9 mouse cellular contexts compared by ENCODE assay signal in the genomic region with DNA sequence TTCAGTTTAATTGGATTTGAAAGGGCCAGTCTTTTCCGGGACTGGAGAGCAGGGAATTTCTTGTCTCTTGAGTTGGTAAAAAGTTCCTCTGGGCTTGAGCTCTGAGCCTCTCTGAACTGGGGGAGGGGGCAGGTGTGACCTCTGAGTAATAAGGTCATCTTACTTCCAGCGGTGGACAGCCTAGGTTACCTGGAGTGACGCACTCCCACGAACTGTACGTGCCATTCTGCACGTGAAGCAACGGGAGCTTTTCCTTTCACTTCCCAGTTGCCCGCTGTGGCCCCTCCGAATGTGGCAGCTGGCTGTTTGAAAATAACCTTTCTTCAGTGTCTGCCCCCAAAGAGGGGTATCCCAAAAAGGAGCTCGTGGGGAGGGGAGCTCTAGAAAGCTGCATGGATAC. TPM values are rescaled to one million over a fixed set of nuclear protein-coding genes. Genes with fewer than 3 reads are reported as not detected.
DNase-seq lines count a peak whose midpoint lies in the region; ATAC-seq and TF ChIP-seq lines count a peak whose summit lies in the region.
"Had no signal": no experiment of that assay in that cellular context is flagged by ENCODE, and none has a peak within 500 bp of the region (broad histone marks: within the 10 kb centered on the region; RNA-seq: fewer than 3 reads in every experiment).

No protein-coding gene starts in this region.

- peak overlapping the region; percentile 34 for H3K4me3 ChIP-seq in heart, embryonic 12.5 days
- peak overlapping the region; percentile 64; the same call in 1 of the 2 replicates for H3K4me3 ChIP-seq in G1E (ENCODE audit: low read depth, low read length)
- H3K4me3 ChIP-seq in hindbrain, embryonic 12.5 days = no peak overlapping the region
- no peak overlapping the region for H3K4me3 ChIP-seq in midbrain, embryonic 12.5 days

- no peak for TF ChIP-seq CTCF in G1E (IDR thresholded peaks at IDR 0.05; ENCODE audit: low read depth, low read length)

- no peaks in the 10 kb centered on the region for H3K36me3 ChIP-seq in heart, embryonic 12.5 days
- peaks cover 3% of the 10 kb centered on the region for H3K36me3 ChIP-seq in G1E (replicated peaks)
- H3K36me3 ChIP-seq in hindbrain, embryonic 12.5 days = no peaks in the 10 kb centered on the region
- H3K36me3 ChIP-seq in midbrain, embryonic 12.5 days = no peaks in the 10 kb centered on the region

- intact Hi-C loops in heart, postnatal 25 days (cut with DNase I) = loop anchor here (5.0 kb wide), 2 partner anchors 64 to 104 kb away; partner anchors contain the start of gene Hus1

- H3K9ac ChIP-seq in heart, embryonic 12.5 days = peak overlapping the region; percentile 13; the same call in 1 of the 2 replicates
- no peak overlapping the region for H3K9ac ChIP-seq in hindbrain, embryonic 12.5 days
- H3K9ac ChIP-seq in midbrain, embryonic 12.5 days (replicated peaks) = no peak overlapping the region

- no peak for DNase-seq in heart, postnatal 25 days (ENCODE audit: low spot score)
- DNase-seq in G1E (ENCODE audit: low spot score) = no peak
- DNase-seq in layer of hippocampus, postnatal 25 days (ENCODE audit: extremely low spot score in 1 of 2, low spot score in 1 of 2) = no peak
- DNase-seq in yolk sac, embryonic 10.5 days (ENCODE audit: low spot score) = no peak
- no peak for DNase-seq in thymus, postnatal 25 days
- DNase-seq: cerebellum, adult 9-10 months had no signal

- H3K9me3 ChIP-seq in heart, embryonic 12.5 days (replicated peaks) = no peaks in the 10 kb centered on the region
- no peaks in the 10 kb centered on the region for H3K9me3 ChIP-seq in G1E (replicated peaks)
- H3K9me3 ChIP-seq in hindbrain, embryonic 12.5 days (replicated peaks) = no peaks in the 10 kb centered on the region
- no peaks in the 10 kb centered on the region for H3K9me3 ChIP-seq in midbrain, embryonic 12.5 days

- peaks cover 13% of the 10 kb centered on the region; the same call in 1 of the 2 replicates for H3K27me3 ChIP-seq in heart, embryonic 12.5 days (replicated peaks)
- H3K27me3 ChIP-seq in G1E (ENCODE audit: insufficient read depth, low read length) = peaks cover 14% of the 10 kb centered on the region; the same call in 1 of the 2 replicates
- H3K27me3 ChIP-seq in hindbrain, embryonic 12.5 days = peaks cover 60% of the 10 kb centered on the region
- peaks cover 53% of the 10 kb centered on the region for H3K27me3 ChIP-seq in midbrain, embryonic 12.5 days

- 3% methylated on average over 10 of the region's 10 CpGs for WGBS in heart, embryonic 12.5 days
- 1% methylated on average over 10 of the region's 10 CpGs for WGBS in hindbrain, embryonic 12.5 days
- WGBS in midbrain, embryonic 12.5 days = under 1% methylated on average over 10 of the region's 10 CpGs

- H3K4me2 ChIP-seq in heart, embryonic 12.5 days = peak overlapping the region; percentile 96
- H3K4me2 ChIP-seq in hindbrain, embryonic 12.5 days (replicated peaks) = peak overlapping the region; percentile 27; the same call in 1 of the 2 replicates
- H3K4me2 ChIP-seq in midbrain, embryonic 12.5 days (replicated peaks) = peak overlapping the region; percentile 28; the same call in 1 of the 2 replicates

- no peak for ATAC-seq in heart, embryonic 12.5 days (ENCODE audit: insufficient number of reproducible peaks, low FRiP score)
- ATAC-seq in G1E (ENCODE audit: extremely low read depth, insufficient number of reproducible peaks, low FRiP score, poor library complexity, severe bottlenecking) = no peak
- no peak for ATAC-seq in hindbrain, embryonic 12.5 days (ENCODE audit: low FRiP score)
- ATAC-seq in midbrain, embryonic 12.5 days (ENCODE audit: low FRiP score, low read depth) = no peak

- H3K4me1 ChIP-seq in heart, embryonic 12.5 days (replicated peaks) = peaks cover 35% of the 10 kb centered on the region
- peaks cover 82% of the 10 kb centered on the region for H3K4me1 ChIP-seq in G1E (ENCODE audit: insufficient read depth, low read depth, low read length)
- peaks cover 29% of the 10 kb centered on the region for H3K4me1 ChIP-seq in hindbrain, embryonic 12.5 days
- H3K4me1 ChIP-seq in midbrain, embryonic 12.5 days = peaks cover 32% of the 10 kb centered on the region

- no peak overlapping the region for H3K27ac ChIP-seq in heart, embryonic 12.5 days (ENCODE audit: poor library complexity, severe bottlenecking)
- no peak overlapping the region for H3K27ac ChIP-seq in hindbrain, embryonic 12.5 days
- H3K27ac ChIP-seq in midbrain, embryonic 12.5 days (replicated peaks) = no peak overlapping the region

RNA-seq across cellular contexts. Expression of gene Upp1, which starts 1.8 kb away (rescaled TPM):
- 23.3 and 25.1 TPM in 2 replicates for polyA plus RNA-seq in heart, embryonic 12.5 days (2016; fragmentation: Nextera tagmentation; extraction: Ambion mirVana)
- 1 to 10 TPM; 5.5 to 7.5 TPM for total RNA-seq in heart, postnatal 25 days (2021)
- total RNA-seq in G1E (2014; fragmentation: Nextera tagmentation) (23.7 and 37.0 TPM in 2 replicates), G1E (2017) (76.5 and 83.8 TPM in 2 replicates)
- polyA plus RNA-seq in G1E (2012) = 3.0 and 3.3 TPM in 2 replicates
- 3.6 and 4.8 TPM in 2 replicates for polyA plus RNA-seq in hindbrain, embryonic 12.5 days (2016; fragmentation: Nextera tagmentation; extraction: Ambion mirVana)
- polyA plus RNA-seq in midbrain, embryonic 12.5 days (2016; fragmentation: Nextera tagmentation; extraction: Ambion mirVana) = 4.1 and 4.4 TPM in 2 replicates
- total RNA-seq in layer of hippocampus, postnatal 25 days (2021) = 1 to 10 TPM; 2.5 to 4.6 TPM

Comparison
In these comparisons a context has a peak if more than half of its experiments do, and no peak if none do; other contexts are left out.
1. H3K4me2 ChIP-seq: peak in every context shown above with its lines; median percentile 96 in heart, embryonic 12.5 days; 28 in midbrain, embryonic 12.5 days; 27 in hindbrain, embryonic 12.5 days.
2. H3K4me3 ChIP-seq: peak in heart, embryonic 12.5 days (single experiment) and G1E (single experiment); none in hindbrain, embryonic 12.5 days (single experiment) and midbrain, embryonic 12.5 days (single experiment).